Mouse (Mus musculus): ENCODE measurements around the gene Gm20388. TPM values are rescaled to one million over a fixed set of nuclear protein-coding genes. Genes with fewer than 3 reads are reported as not detected.

The Gm20388 gene
- polyA plus RNA-seq, 1 experiment = 0.36 TPM

DNA sequence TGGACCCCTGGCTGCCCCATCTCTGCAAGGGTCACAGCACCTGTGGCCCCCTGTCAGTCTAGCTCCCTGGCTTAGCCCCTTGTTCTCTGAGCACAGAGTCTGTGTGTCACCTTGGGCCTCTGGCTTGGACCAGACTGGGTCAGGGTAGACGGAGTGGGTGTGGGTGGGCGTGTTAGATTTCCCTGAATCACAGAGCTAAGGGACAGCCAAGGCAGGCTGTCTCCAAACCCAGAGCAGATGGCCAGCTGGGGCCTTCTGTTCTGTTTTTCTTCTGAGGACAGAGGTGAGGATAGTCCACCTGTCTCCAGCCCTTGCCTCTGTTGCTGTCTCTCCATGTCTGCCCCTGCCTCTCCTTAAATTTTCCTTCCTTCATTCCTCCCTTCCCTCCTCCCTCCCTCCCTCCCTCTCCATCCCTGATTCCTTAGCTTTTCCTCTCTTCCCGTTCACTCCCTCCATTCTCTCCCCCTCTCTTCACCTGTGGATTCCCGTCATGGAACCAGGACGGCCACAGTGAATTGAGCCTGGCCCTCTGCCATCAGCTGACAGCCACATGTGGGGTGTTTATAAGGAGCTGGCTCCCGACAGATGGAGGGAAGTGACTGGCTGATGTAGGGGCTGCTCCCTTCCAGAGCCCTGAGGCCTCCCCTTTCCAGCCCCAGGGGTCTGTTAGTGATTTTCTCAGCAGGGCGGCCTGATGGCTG, 1852.5 kb downstream of the Gm20388 start:
- H3K4me3 ChIP-seq (replicated peaks) = no peak overlapping the region
- no peaks in the 10 kb centered on the region for H3K4me1 ChIP-seq (ENCODE audit: control insufficient read depth)
- H3K36me3 ChIP-seq (ENCODE audit: control insufficient read depth) = no peaks in the 10 kb centered on the region
- TF ChIP-seq GATA1 (IDR thresholded peaks at IDR 0.05; ENCODE audit: low read length) (no peak), TAL1 (IDR thresholded peaks at IDR 0.05; ENCODE audit: low read length) (no peak)
- no peaks in the 10 kb centered on the region for H3K9me3 ChIP-seq (ENCODE audit: control insufficient read depth, low read length)
- H3K27me3 ChIP-seq (ENCODE audit: control insufficient read depth) = no peaks in the 10 kb centered on the region

DNA sequence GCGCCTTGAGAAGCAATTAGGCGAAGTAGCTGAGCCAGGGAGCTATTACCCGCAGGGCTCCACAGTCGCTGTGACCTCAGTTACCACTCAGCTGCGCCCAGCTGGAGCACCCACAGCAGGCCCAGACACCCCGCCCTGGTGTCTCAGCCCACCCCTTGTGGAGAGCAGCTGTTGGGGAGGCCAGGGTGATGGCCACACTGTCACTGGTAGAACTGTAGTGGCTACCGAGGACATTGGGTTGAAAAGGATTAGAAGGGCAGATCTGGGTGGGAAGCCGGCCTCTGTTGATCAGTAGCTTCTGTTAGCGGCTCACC, 1853.0 kb downstream of the Gm20388 start:
- Histone ChIP-seq H3K9me3 (ENCODE audit: control insufficient read depth, low read length) (no peaks in the 10 kb centered on the region), H3K36me3 (ENCODE audit: control insufficient read depth) (no peaks in the 10 kb centered on the region), H3K27me3 (ENCODE audit: control insufficient read depth) (no peaks in the 10 kb centered on the region), H3K4me3 (replicated peaks) (no peak overlapping the region), H3K4me1 (ENCODE audit: control insufficient read depth) (no peaks in the 10 kb centered on the region)
- TF ChIP-seq TAL1 (IDR thresholded peaks at IDR 0.05; ENCODE audit: low read length) (no peak), GATA1 (IDR thresholded peaks at IDR 0.05; ENCODE audit: low read length) (no peak)

DNA sequence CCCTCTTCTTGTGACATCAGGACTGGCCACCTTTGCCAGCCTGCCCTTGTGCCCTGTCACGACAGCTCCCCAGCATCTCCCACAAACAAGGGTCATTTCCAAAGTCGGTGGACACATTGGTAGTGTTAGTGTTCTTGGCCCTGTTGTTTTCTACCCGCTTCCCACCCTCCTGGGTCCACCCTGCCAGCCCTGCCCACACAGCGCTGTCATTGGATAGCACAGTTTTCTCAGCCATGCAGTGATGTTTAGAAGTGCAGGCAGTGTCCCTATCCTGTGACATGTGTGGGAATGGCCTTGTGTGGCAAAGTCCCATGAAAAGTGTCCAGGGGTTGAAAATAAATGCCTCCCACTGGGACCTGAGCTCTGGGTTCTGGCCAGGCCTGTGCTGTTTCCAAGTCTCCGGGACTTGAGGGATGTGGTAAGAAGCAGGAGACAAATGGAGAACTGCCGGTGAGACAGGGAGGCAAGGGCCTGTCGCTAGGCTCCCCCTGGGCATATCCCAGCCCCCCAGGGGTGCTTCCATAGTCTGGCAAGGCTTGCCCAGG, 1855.0 kb downstream of the Gm20388 start:
- H3K9me3 ChIP-seq (ENCODE audit: control insufficient read depth, low read length) = no peaks in the 10 kb centered on the region
- H3K4me3 ChIP-seq (replicated peaks) = no peak overlapping the region
- no peaks in the 10 kb centered on the region for H3K36me3 ChIP-seq (ENCODE audit: control insufficient read depth)
- TF ChIP-seq GATA1 (IDR thresholded peaks at IDR 0.05; ENCODE audit: low read length) (no peak), TAL1 (IDR thresholded peaks at IDR 0.05; ENCODE audit: low read length) (no peak)
- no peaks in the 10 kb centered on the region for H3K27me3 ChIP-seq (ENCODE audit: control insufficient read depth)
- H3K4me1 ChIP-seq (ENCODE audit: control insufficient read depth) = no peaks in the 10 kb centered on the region

DNA sequence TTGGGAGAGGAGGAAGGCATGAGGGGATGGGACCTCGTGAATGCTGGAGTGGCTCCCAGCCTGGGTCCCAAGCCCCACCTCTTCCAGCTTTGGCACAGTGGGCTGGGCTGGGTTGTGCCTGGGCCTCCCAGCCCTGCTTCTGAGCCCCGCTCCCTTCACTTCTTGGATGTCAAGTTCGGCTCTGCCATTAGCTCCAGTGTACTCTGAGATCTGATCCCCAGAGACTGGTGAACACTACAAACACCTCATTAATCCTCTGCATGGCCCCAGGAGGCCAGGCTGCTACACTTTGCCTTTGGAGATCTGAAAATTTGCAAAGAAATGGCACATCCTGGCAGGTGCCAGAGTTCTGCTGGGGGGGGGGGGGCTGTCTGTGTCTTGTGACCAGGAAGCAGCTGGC, 1858.5 kb downstream of the Gm20388 start:
- Histone ChIP-seq H3K4me1 (ENCODE audit: control insufficient read depth) (no peaks in the 10 kb centered on the region), H3K4me3 (replicated peaks) (no peak overlapping the region), H3K27me3 (ENCODE audit: control insufficient read depth) (no peaks in the 10 kb centered on the region), H3K9me3 (ENCODE audit: control insufficient read depth, low read length) (no peaks in the 10 kb centered on the region), H3K36me3 (ENCODE audit: control insufficient read depth) (no peaks in the 10 kb centered on the region)
- TF ChIP-seq TAL1 (IDR thresholded peaks at IDR 0.05; ENCODE audit: low read length) = no peak
- no peak for TF ChIP-seq GATA1 (IDR thresholded peaks at IDR 0.05; ENCODE audit: low read length)

DNA sequence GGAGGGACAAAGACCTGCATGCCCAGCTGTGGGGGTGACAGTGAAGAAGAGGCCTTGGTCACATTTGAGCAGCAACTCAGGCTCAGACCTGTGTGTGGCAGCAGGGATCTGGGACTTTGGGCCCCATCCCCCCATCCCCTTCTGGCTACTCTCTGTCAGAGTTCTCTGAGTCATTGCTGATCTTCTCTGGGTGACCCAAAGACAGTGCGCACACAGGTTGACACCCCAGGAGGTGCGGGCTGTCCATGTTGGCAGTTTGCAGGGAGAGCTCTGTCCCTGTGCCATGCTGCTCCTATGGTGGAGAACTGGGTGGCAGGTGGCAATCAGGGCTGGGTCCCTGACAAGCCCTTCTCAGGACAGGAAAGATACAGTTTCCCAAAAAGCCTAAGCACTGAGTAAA, 1859.0 kb downstream of the Gm20388 start:
- H3K4me1 ChIP-seq (ENCODE audit: control insufficient read depth) = no peaks in the 10 kb centered on the region
- TF ChIP-seq GATA1 (IDR thresholded peaks at IDR 0.05; ENCODE audit: low read length) (no peak), TAL1 (IDR thresholded peaks at IDR 0.05; ENCODE audit: low read length) (no peak)
- no peaks in the 10 kb centered on the region for H3K9me3 ChIP-seq (ENCODE audit: control insufficient read depth, low read length)
- H3K36me3 ChIP-seq (ENCODE audit: control insufficient read depth) = no peaks in the 10 kb centered on the region
- H3K4me3 ChIP-seq (replicated peaks) = no peak overlapping the region
- no peaks in the 10 kb centered on the region for H3K27me3 ChIP-seq (ENCODE audit: control insufficient read depth)

DNA sequence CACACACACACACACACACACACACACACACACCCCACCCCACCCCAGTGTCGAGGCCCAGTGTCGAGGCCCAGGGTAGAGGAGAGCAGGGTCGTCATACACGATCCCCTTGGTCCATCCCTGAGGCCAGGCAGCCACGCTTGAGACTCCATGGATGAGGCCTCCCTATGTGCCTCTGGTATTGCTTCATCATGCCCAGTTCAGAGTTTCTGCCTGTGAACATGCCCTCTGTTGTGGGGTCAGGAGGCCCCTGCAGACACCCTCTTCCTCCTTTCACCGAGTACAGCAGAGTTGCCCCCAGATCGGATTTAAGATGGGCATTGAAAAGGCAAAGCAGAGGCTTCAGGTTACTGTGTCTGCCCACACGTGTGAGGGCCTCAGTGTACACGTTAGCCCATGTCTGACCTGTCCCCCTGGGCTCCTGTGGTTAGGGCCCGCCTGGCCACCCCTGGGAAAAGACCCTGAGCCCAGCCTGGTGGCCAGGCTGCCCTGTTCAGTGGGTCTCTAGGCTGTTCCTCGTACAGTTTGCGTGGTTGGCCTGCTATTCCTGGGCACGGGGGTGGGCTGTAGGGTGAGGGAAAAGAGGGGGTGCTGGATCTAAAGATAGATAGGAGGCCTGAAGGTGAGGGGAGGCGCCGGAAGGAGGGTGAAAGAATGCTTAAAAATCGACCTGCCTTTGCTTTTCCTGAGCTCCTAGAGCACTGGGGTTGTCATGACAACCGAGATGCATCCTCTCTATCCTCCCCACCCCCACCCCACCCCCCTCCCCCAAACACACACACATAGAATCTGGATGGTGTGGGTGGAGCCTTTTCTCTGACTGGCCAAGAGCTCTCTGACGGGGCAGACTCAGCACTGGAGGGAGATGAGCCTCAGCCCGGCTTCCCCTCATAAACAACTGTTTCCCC, 1860.5 kb downstream of the Gm20388 start:
- no peaks in the 10 kb centered on the region for H3K36me3 ChIP-seq (ENCODE audit: control insufficient read depth)
- no peak overlapping the region for H3K4me3 ChIP-seq (replicated peaks)
- no peaks in the 10 kb centered on the region for H3K9me3 ChIP-seq (ENCODE audit: control insufficient read depth, low read length)
- H3K4me1 ChIP-seq (ENCODE audit: control insufficient read depth) = no peaks in the 10 kb centered on the region
- TF ChIP-seq TAL1 (IDR thresholded peaks at IDR 0.05; ENCODE audit: low read length) (no peak), GATA1 (IDR thresholded peaks at IDR 0.05; ENCODE audit: low read length) (no peak)
- H3K27me3 ChIP-seq (ENCODE audit: control insufficient read depth) = no peaks in the 10 kb centered on the region

DNA sequence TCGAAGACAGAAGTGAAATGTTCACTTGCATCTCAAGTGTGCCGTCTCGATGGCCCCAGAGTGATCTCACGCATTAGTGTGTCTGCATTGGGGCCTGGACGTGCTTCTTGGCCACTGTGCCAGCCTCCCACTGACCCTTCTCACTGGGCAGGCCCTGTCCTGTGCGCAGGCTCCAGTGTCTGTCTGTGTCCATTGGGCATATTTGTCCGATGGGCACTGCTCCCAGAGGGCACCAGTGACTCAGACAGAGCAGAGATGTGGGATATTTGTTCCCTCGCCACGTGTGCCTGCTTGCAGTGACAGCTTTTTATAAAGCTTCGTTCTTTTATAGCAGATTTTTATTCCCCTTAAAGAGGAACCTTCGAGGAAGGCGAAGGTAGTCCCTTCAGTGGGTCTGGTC, 1863.2 kb downstream of the Gm20388 start:
- H3K4me1 ChIP-seq (ENCODE audit: control insufficient read depth) = no peaks in the 10 kb centered on the region
- H3K27me3 ChIP-seq (ENCODE audit: control insufficient read depth) = no peaks in the 10 kb centered on the region
- no peak overlapping the region for H3K4me3 ChIP-seq (replicated peaks)
- TF ChIP-seq TAL1 (IDR thresholded peaks at IDR 0.05; ENCODE audit: low read length) = no peak
- no peak for TF ChIP-seq GATA1 (IDR thresholded peaks at IDR 0.05; ENCODE audit: low read length)
- H3K36me3 ChIP-seq (ENCODE audit: control insufficient read depth) = no peaks in the 10 kb centered on the region
- no peaks in the 10 kb centered on the region for H3K9me3 ChIP-seq (ENCODE audit: control insufficient read depth, low read length)

DNA sequence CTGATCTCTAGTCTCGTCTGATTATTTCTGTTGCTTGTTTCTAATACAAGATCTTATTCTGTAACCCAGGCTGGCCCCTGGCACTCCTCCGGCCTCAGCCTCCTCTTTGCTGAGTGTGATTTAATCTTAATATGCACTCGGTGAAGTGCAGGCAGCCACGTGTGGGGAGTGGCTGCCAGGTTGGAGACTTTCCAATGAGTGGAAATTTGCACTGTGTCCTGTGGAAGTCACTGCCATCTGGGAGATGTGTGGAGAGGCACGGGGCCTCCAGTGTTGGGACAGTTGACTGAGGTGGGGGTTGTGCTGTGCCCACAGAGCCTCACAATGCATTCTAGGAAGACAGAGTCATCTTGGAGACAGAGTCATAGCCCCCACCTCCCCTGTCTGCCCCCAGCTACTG, 1871.9 kb downstream of the Gm20388 start:
- Histone ChIP-seq H3K36me3 (ENCODE audit: control insufficient read depth) (no peaks in the 10 kb centered on the region), H3K27me3 (ENCODE audit: control insufficient read depth) (peaks cover 3% of the 10 kb centered on the region), H3K4me3 (replicated peaks) (no peak overlapping the region), H3K9me3 (ENCODE audit: control insufficient read depth, low read length) (no peaks in the 10 kb centered on the region), H3K4me1 (ENCODE audit: control insufficient read depth) (no peaks in the 10 kb centered on the region)
- TF ChIP-seq GATA1 (IDR thresholded peaks at IDR 0.05; ENCODE audit: low read length) (no peak), TAL1 (IDR thresholded peaks at IDR 0.05; ENCODE audit: low read length) (no peak)

DNA sequence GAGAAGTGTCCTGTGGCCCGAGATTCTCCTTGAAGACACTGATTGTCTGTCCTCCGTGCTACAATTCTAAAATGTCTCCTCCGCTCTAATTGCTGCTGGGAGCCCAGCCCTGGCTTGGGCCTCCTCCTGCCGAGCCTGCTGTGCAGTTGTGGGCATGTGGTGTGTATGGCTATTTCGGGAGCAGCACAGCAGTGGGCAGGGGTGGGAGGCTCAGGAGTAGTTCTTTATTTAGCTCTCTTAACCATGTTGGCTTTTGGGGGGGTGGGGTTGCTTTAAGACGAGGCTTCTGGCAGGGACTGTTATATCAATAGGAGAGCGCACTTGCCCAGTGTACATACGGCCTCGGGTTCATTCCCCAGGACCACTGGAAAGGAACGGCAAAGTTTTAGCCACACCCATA, 1875.9 kb downstream of the Gm20388 start:
- H3K9me3 ChIP-seq (ENCODE audit: control insufficient read depth, low read length) = no peaks in the 10 kb centered on the region
- peaks cover 3% of the 10 kb centered on the region for H3K27me3 ChIP-seq (ENCODE audit: control insufficient read depth)
- TF ChIP-seq TAL1 (IDR thresholded peaks at IDR 0.05; ENCODE audit: low read length) (no peak), GATA1 (IDR thresholded peaks at IDR 0.05; ENCODE audit: low read length) (no peak)
- no peaks in the 10 kb centered on the region for H3K4me1 ChIP-seq (ENCODE audit: control insufficient read depth)
- no peak overlapping the region for H3K4me3 ChIP-seq (replicated peaks)
- no peaks in the 10 kb centered on the region for H3K36me3 ChIP-seq (ENCODE audit: control insufficient read depth)

Data from erythroblast, embryonic 14.5 days (primary cell).